Comparison of ENCODE assay signal across 9 mouse cellular contexts in genomic region chr11:24079392-24080391, GRCm38 (mm10). TPM values are rescaled to one million over a fixed set of nuclear protein-coding genes. Genes with fewer than 3 reads are reported as not detected.
DNase-seq lines count a peak whose midpoint lies in the region; ATAC-seq and TF ChIP-seq lines count a peak whose summit lies in the region.
"Had no signal": no experiment of that assay in that cellular context is flagged by ENCODE, and none has a peak within 500 bp of the region (broad histone marks: within the 10 kb centered on the region; RNA-seq: fewer than 3 reads in every experiment).

No protein-coding gene starts in this region.

- peaks cover 2 to 14% of the 10 kb centered on the region in 2 experiments for H3K36me3 ChIP-seq in MEL (ENCODE audit: control insufficient read depth in 1 of 2, insufficient read depth in 2 of 2, low read length in 2 of 2)
- H3K36me3 ChIP-seq in erythroblast, embryonic 14.5 days (ENCODE audit: control insufficient read depth): peaks cover 9% of the 10 kb centered on the region
- no peaks in the 10 kb centered on the region for H3K36me3 ChIP-seq in hindbrain, embryonic 12.5 days
- H3K36me3 ChIP-seq in limb, embryonic 15.5 days: no peaks in the 10 kb centered on the region
- no peaks in the 10 kb centered on the region for H3K36me3 ChIP-seq in midbrain, embryonic 16.5 days (ENCODE audit: control insufficient read depth, insufficient read depth, low read length)
- H3K36me3 ChIP-seq in stomach, postnatal 0 days (ENCODE audit: control insufficient read depth, insufficient read depth, low read length): no peaks in the 10 kb centered on the region

- no peaks in the 10 kb centered on the region for H3K9me3 ChIP-seq in MEL (replicated peaks; ENCODE audit: insufficient read depth, low read length)
- H3K9me3 ChIP-seq in erythroblast, embryonic 14.5 days (ENCODE audit: control insufficient read depth, low read length): no peaks in the 10 kb centered on the region
- H3K9me3 ChIP-seq in hindbrain, embryonic 12.5 days (replicated peaks): no peaks in the 10 kb centered on the region
- H3K9me3 ChIP-seq in limb, embryonic 15.5 days: no peaks in the 10 kb centered on the region
- H3K9me3 ChIP-seq in midbrain, embryonic 16.5 days (replicated peaks; ENCODE audit: control insufficient read depth, low read length, poor library complexity, severe bottlenecking): no peaks in the 10 kb centered on the region
- H3K9me3 ChIP-seq in stomach, postnatal 0 days (ENCODE audit: control insufficient read depth, low read length): no peaks in the 10 kb centered on the region

- TF ChIP-seq RAD21 in MEL (IDR thresholded peaks at IDR 0.05; ENCODE audit: low read depth, low read length): no peak

- peak overlapping the region; percentile 98 for H3K9ac ChIP-seq in MEL (ENCODE audit: control insufficient read depth, low read depth, low read length, poor library complexity, severe bottlenecking)
- peak overlapping the region; percentile 97 for H3K9ac ChIP-seq in hindbrain, embryonic 12.5 days
- peak overlapping the region; percentile 79 for H3K9ac ChIP-seq in limb, embryonic 15.5 days
- peak overlapping the region; percentile 87 for H3K9ac ChIP-seq in midbrain, embryonic 16.5 days (ENCODE audit: low read depth, low read length)
- peak overlapping the region; percentile 74 for H3K9ac ChIP-seq in stomach, postnatal 0 days (ENCODE audit: low read length)

- H3K79me2 ChIP-seq in MEL (ENCODE audit: control insufficient read depth, insufficient read depth, low read length, poor library complexity): peaks cover 86% of the 10 kb centered on the region

- H3K27ac ChIP-seq in MEL (ENCODE audit: control insufficient read depth, low read depth, low read length): peak overlapping the region; percentile 96
- H3K27ac ChIP-seq in hindbrain, embryonic 12.5 days: peak overlapping the region; percentile 98
- H3K27ac ChIP-seq in limb, embryonic 15.5 days: peak overlapping the region; percentile 97
- H3K27ac ChIP-seq in midbrain, embryonic 16.5 days (ENCODE audit: low read length): peak overlapping the region; percentile 97
- peak overlapping the region; percentile 92 for H3K27ac ChIP-seq in stomach, postnatal 0 days (replicated peaks)

- no peaks in the 10 kb centered on the region for H3K27me3 ChIP-seq in MEL (ENCODE audit: control insufficient read depth in 1 of 2, insufficient read depth in 2 of 2, low read length in 2 of 2)
- H3K27me3 ChIP-seq in erythroblast, embryonic 14.5 days (ENCODE audit: control insufficient read depth): peaks cover 31% of the 10 kb centered on the region
- no peaks in the 10 kb centered on the region for H3K27me3 ChIP-seq in hindbrain, embryonic 12.5 days
- no peaks in the 10 kb centered on the region for H3K27me3 ChIP-seq in limb, embryonic 15.5 days
- no peaks in the 10 kb centered on the region for H3K27me3 ChIP-seq in midbrain, embryonic 16.5 days (ENCODE audit: control insufficient read depth, insufficient read depth, low read depth, low read length)
- no peaks in the 10 kb centered on the region for H3K27me3 ChIP-seq in stomach, postnatal 0 days (ENCODE audit: control insufficient read depth, insufficient read depth, low read length)

- TF ChIP-seq POLR2A in MEL (IDR thresholded peaks at IDR 0.05; ENCODE audit: control insufficient read depth in 1 of 2, insufficient read depth in 1 of 2, low read depth in 1 of 2, low read length in 2 of 2, poor library complexity in 1 of 2): peak; percentile 51 to 72; a peak in 3 of 4 replicates

- no peak for TF ChIP-seq EP300 in MEL (IDR thresholded peaks at IDR 0.05; ENCODE audit: low read depth in 1 of 2, low read length in 2 of 2)
- no peak for TF ChIP-seq EP300 in stomach, postnatal 0 days (optimal IDR thresholded peaks at IDR 0.05)

- ATAC-seq in hindbrain, embryonic 12.5 days (ENCODE audit: low FRiP score): no peak
- no peak for ATAC-seq in limb, embryonic 15.5 days (ENCODE audit: insufficient number of reproducible peaks, low FRiP score, low TSS enrichment, low read depth)
- no peak for ATAC-seq in midbrain, embryonic 16.5 days
- ATAC-seq in stomach, postnatal 0 days (ENCODE audit: low FRiP score, low TSS enrichment): no peak

- H3K4me1 ChIP-seq in MEL (ENCODE audit: control insufficient read depth in 1 of 2, insufficient read depth in 2 of 2, low read length in 2 of 2): peaks cover 4 to 5% of the 10 kb centered on the region in 2 experiments; a peak in 3 of 4 replicates
- peaks cover 81% of the 10 kb centered on the region for H3K4me1 ChIP-seq in erythroblast, embryonic 14.5 days (ENCODE audit: control insufficient read depth)
- peaks cover 23% of the 10 kb centered on the region for H3K4me1 ChIP-seq in hindbrain, embryonic 12.5 days
- peaks cover 21% of the 10 kb centered on the region for H3K4me1 ChIP-seq in limb, embryonic 15.5 days
- peaks cover 15% of the 10 kb centered on the region for H3K4me1 ChIP-seq in midbrain, embryonic 16.5 days (ENCODE audit: control insufficient read depth, insufficient read depth, low read length)
- no peaks in the 10 kb centered on the region for H3K4me1 ChIP-seq in stomach, postnatal 0 days (replicated peaks; ENCODE audit: control insufficient read depth, insufficient read depth)

- TF ChIP-seq CTCF in MEL (IDR thresholded peaks at IDR 0.05 in 2 of 3, conservative IDR thresholded peaks at IDR 0.05 in 1 of 3; ENCODE audit: control insufficient read depth in 1 of 3, insufficient read depth in 1 of 3, low read depth in 2 of 3, low read length in 3 of 3, poor library complexity in 1 of 3, severe bottlenecking in 1 of 3): no peak
- no peak for TF ChIP-seq CTCF in stomach, postnatal 0 days (IDR thresholded peaks at IDR 0.05; ENCODE audit: low read depth)

- WGBS in hindbrain, embryonic 12.5 days: 0% methylated on average over 43 of the region's 43 CpGs
- under 1% methylated on average over 43 of the region's 43 CpGs for WGBS in limb, embryonic 15.5 days
- under 1% methylated on average over 43 of the region's 43 CpGs for WGBS in midbrain, embryonic 16.5 days
- WGBS in stomach, postnatal 0 days: 1% methylated on average over 43 of the region's 43 CpGs

- H3K4me3 ChIP-seq in MEL (ENCODE audit: control insufficient read depth in 1 of 2, insufficient read depth in 1 of 2, low read depth in 2 of 2, low read length in 2 of 2): peak overlapping the region; percentile 69 to 82
- peak overlapping the region; percentile 92 for H3K4me3 ChIP-seq in erythroblast, embryonic 14.5 days (replicated peaks)
- H3K4me3 ChIP-seq in hindbrain, embryonic 12.5 days: peak overlapping the region; percentile 67
- H3K4me3 ChIP-seq in limb, embryonic 15.5 days: peak overlapping the region; percentile 62
- H3K4me3 ChIP-seq in midbrain, embryonic 16.5 days (ENCODE audit: low read depth, low read length): peak overlapping the region; percentile 60
- peak overlapping the region; percentile 69 for H3K4me3 ChIP-seq in stomach, postnatal 0 days (ENCODE audit: low read depth, low read length)

- DNase-seq in adrenal gland, adult (ENCODE audit: inconsistent age in 2 of 2, low spot score in 1 of 2): peak; percentile 58 to 86
- no peak for DNase-seq in adrenal gland, postnatal 4 days (ENCODE audit: low spot score in 2 of 2)
- DNase-seq in MEL (ENCODE audit: low read depth, low spot score): peak; percentile 90
- DNase-seq in stomach, postnatal 0 days (ENCODE audit: low spot score): peak; percentile 68

- peak overlapping the region; percentile 90 for H3K4me2 ChIP-seq in hindbrain, embryonic 12.5 days (replicated peaks)
- peak overlapping the region; percentile 94 for H3K4me2 ChIP-seq in limb, embryonic 15.5 days
- H3K4me2 ChIP-seq in midbrain, embryonic 16.5 days (ENCODE audit: low read length): peak overlapping the region; percentile 99
- H3K4me2 ChIP-seq in stomach, postnatal 0 days (replicated peaks; ENCODE audit: low read depth): peak overlapping the region; percentile 100

TF ChIP-seq in MEL, 35 proteins besides CTCF, POLR2A, EP300 and RAD21 (continues in another document):
- TF ChIP-seq SIN3A (IDR thresholded peaks at IDR 0.05; ENCODE audit: low read length) (peak; percentile 57), TBP (IDR thresholded peaks at IDR 0.05; ENCODE audit: low read depth, low read length) (peak; percentile 82), RCOR1 (IDR thresholded peaks at IDR 0.05; ENCODE audit: low read depth, low read length) (no peak), SMC3 (IDR thresholded peaks at IDR 0.05; ENCODE audit: low read depth, low read length) (peak; percentile 12; the same call in 1 of the 2 replicates), ETS1 (IDR thresholded peaks at IDR 0.05; ENCODE audit: low read depth, low read length) (peak; percentile 7; the same call in 1 of the 2 replicates), MAZ (IDR thresholded peaks at IDR 0.05; ENCODE audit: low read depth, low read length) (no peak; the same call in 1 of the 2 replicates), HCFC1 (IDR thresholded peaks at IDR 0.05; ENCODE audit: low read depth, low read length) (peak; percentile 37), MAX (IDR thresholded peaks at IDR 0.05; ENCODE audit: low read length) (peak; percentile 84), USF1 (IDR thresholded peaks at IDR 0.05; ENCODE audit: low read depth, low read length) (peak; percentile 65), E2F4 (IDR thresholded peaks at IDR 0.05; ENCODE audit: borderline replicate concordance, low read depth, low read length) (no peak), BHLHE40 (IDR thresholded peaks at IDR 0.05; ENCODE audit: borderline replicate concordance, low read depth, low read length) (0 out of 2 replicates have a peak, but pooled peaks have one; percentile 14)

RNA-seq across cellular contexts. Expression of gene Bcl11a, which starts 1.8 kb away (rescaled TPM):
- 1 to 10 TPM; 5.9 to 7.8 TPM for total RNA-seq in adrenal gland, postnatal 4 days (2021)
- total RNA-seq in MEL (2012; rRNA removed): 37.0 and 43.8 TPM in 2 replicates
- 100 to 1,000 TPM in 1 of 2 experiments, 10 to 100 TPM in 1; 83.8 to 112 TPM for polyA plus RNA-seq in MEL (2012; ENCODE audit: insufficient read depth in 1 of 2, insufficient read length in 2 of 2, low read depth in 1 of 2, low replicate concordance in 2 of 2, missing spikeins in 1 of 2)
- polyA plus RNA-seq in erythroblast, embryonic 14.5 days (2012): 4.5 and 4.9 TPM in 2 replicates
- 89.1 and 94.8 TPM in 2 replicates for polyA plus RNA-seq in hindbrain, embryonic 12.5 days (2016; fragmentation: Nextera tagmentation; extraction: Ambion mirVana)
- 52.1 and 60.9 TPM in 2 replicates for polyA plus RNA-seq in limb, embryonic 15.5 days (2015; fragmentation: Nextera tagmentation; extraction: Ambion mirVana)
- polyA plus RNA-seq in midbrain, embryonic 16.5 days (2015; fragmentation: Nextera tagmentation; extraction: Ambion mirVana): 99.8 and 107 TPM in 2 replicates
- polyA plus RNA-seq in stomach, postnatal 0 days (2015; fragmentation: Nextera tagmentation; extraction: Ambion mirVana): 10.5 and 11.7 TPM in 2 replicates

RNA-seq across cellular contexts. Expression of gene A830031A19Rik, which starts 4.8 kb away (rescaled TPM):
- not detected for total RNA-seq in adrenal gland, postnatal 4 days (2021)
- total RNA-seq in MEL (2012; rRNA removed): not detected in 2 replicates
- not detected for polyA plus RNA-seq in MEL (2012; ENCODE audit: insufficient read depth in 1 of 2, insufficient read length in 2 of 2, low read depth in 1 of 2, low replicate concordance in 2 of 2, missing spikeins in 1 of 2)
- not detected in 2 replicates for polyA plus RNA-seq in erythroblast, embryonic 14.5 days (2012)
- polyA plus RNA-seq in hindbrain, embryonic 12.5 days (2016; fragmentation: Nextera tagmentation; extraction: Ambion mirVana): not detected in 2 replicates
- 0.20 TPM in 1 of 2 replicates, not detected in the other for polyA plus RNA-seq in limb, embryonic 15.5 days (2015; fragmentation: Nextera tagmentation; extraction: Ambion mirVana)
- not detected in 2 replicates for polyA plus RNA-seq in midbrain, embryonic 16.5 days (2015; fragmentation: Nextera tagmentation; extraction: Ambion mirVana)
- 0.27 TPM in 1 of 2 replicates, not detected in the other for polyA plus RNA-seq in stomach, postnatal 0 days (2015; fragmentation: Nextera tagmentation; extraction: Ambion mirVana)
- polyA plus RNA-seq: gonadal fat pad, adult 2 months had no signal

Comparison
In these comparisons a context has a peak if more than half of its experiments do, and no peak if none do; other contexts are left out.
1. DNase-seq: peak in adrenal gland, adult (2 of 2), MEL (single experiment) and stomach, postnatal 0 days (single experiment); none in adrenal gland, postnatal 4 days (0 of 2).
2. Peak in every context shown above with its lines, with median percentiles within 50 percentile points of each other: H3K27ac ChIP-seq, H3K4me3 ChIP-seq, H3K9ac ChIP-seq and H3K4me2 ChIP-seq.